Mouse (Mus musculus) ES-Bruce4 (cell line): ENCODE results near the gene Gps1. TPM values are rescaled to one million over a fixed set of nuclear protein-coding genes. Genes with fewer than 3 reads are reported as not detected.
"Not testable (repeated sequence)": the region's sequence is repeated elsewhere in the genome, so short reads cannot be mapped to it uniquely, and the experiment has no call there.

ENCODE experiments used
- H3K27ac ChIP-seq: 2 replicates; pipeline ENCODE4 v1.5.1; 2012; ENCODE audit warnings: low read length, inconsistent platforms; ENCODE audit not compliant: insufficient read depth
- H3K27me3 ChIP-seq: 2 replicates; pipeline ENCODE4 v1.6.1; 2012; ENCODE audit warnings: mild to moderate bottlenecking, low read length, inconsistent platforms; ENCODE audit not compliant: control insufficient read depth, poor library complexity, insufficient read depth, severe bottlenecking
- H3K36me3 ChIP-seq: 2 replicates; pipeline ENCODE4 v1.6.1; 2012; ENCODE audit warnings: inconsistent platforms, mild to moderate bottlenecking, low read length, moderate library complexity; ENCODE audit not compliant: control insufficient read depth, poor library complexity, insufficient read depth, severe bottlenecking
- H3K4me1 ChIP-seq: one replicate; pipeline ENCODE4 v1.8.1; 2011; ENCODE audit warnings: low read length; ENCODE audit not compliant: control insufficient read depth, insufficient read depth
- H3K4me3 ChIP-seq: 2 replicates; pipeline ENCODE4 v1.5.1; 2011; ENCODE audit warnings: low read depth, mild to moderate bottlenecking, low read length
- H3K9ac ChIP-seq: 2 replicates; pipeline ENCODE4 v1.6.1; 2012; ENCODE audit warnings: low read depth, mild to moderate bottlenecking, inconsistent platforms; ENCODE audit not compliant: poor library complexity, severe bottlenecking
- H3K9me3 ChIP-seq: replicated peaks from 2 replicates; pipeline ENCODE4 v1.6.1; 2012; ENCODE audit warnings: mild to moderate bottlenecking, low read length, inconsistent platforms; ENCODE audit not compliant: control insufficient read depth, poor library complexity, insufficient read depth, severe bottlenecking
- CTCF ChIP-seq: IDR thresholded peaks from one replicate; pipeline ENCODE4 v1.8.1; 2011; ENCODE audit warnings: low read depth, low read length
- EP300 ChIP-seq: IDR thresholded peaks from 2 replicates; pipeline ENCODE4 v1.6.1; 2011; ENCODE audit warnings: low read depth, low read length; ENCODE audit not compliant: insufficient read depth
- POLR2A ChIP-seq: IDR thresholded peaks from one replicate; pipeline ENCODE4 v1.8.1; 2011; ENCODE audit warnings: low read length; ENCODE audit not compliant: insufficient read depth
- polyA plus RNA-seq: library from polyadenylated mRNA; stranded (reverse); fragments of >200 nt; gene quantifications from 2 replicates; pipeline ENCODE4 v1.2.4, GENCODE M21; 2011; ENCODE audit warnings: low read depth; ENCODE audit not compliant: missing spikeins, insufficient read depth, insufficient read length

Gene Gps1
- polyA plus RNA-seq, 1 experiment = 92.0 TPM

GRCm38 (mm10) chr11:120768206-120768605 is 15.9 kb upstream of the Gps1 start:
- no peaks in the 10 kb centered on the region for H3K36me3 ChIP-seq
- peaks cover 3% of the 10 kb centered on the region; the same call in 1 of the 2 replicates for H3K9me3 ChIP-seq
- no peak overlapping the region for H3K4me3 ChIP-seq
- no peak overlapping the region for H3K9ac ChIP-seq
- peaks cover 2% of the 10 kb centered on the region for H3K4me1 ChIP-seq
- TF ChIP-seq CTCF (no peak), POLR2A (no peak), EP300 (no peak)
- no peak overlapping the region for H3K27ac ChIP-seq
- H3K27me3 ChIP-seq = no peaks in the 10 kb centered on the region

- Histone ChIP-seq H3K9me3 (peaks cover 3% of the 10 kb centered on the region; the same call in 1 of the 2 replicates), H3K4me3 (no peak overlapping the region), H3K9ac (no peak overlapping the region), H3K27me3 (no peaks in the 10 kb centered on the region), H3K36me3 (no peaks in the 10 kb centered on the region), H3K27ac (no peak overlapping the region), H3K4me1 (peaks cover 4% of the 10 kb centered on the region)
- TF ChIP-seq CTCF (no peak), EP300 (no peak), POLR2A (no peak)
Observed at GRCm38 (mm10) chr11:120772749-120773148, 11.3 kb upstream of the Gps1 start.

GRCm38 (mm10) chr11:120773463-120774190 is 10.4 kb upstream of the Gps1 start:
- Histone ChIP-seq H3K9me3 (peaks cover 3% of the 10 kb centered on the region; the same call in 1 of the 2 replicates), H3K36me3 (no peaks in the 10 kb centered on the region), H3K27ac (no peak overlapping the region), H3K27me3 (no peaks in the 10 kb centered on the region), H3K4me1 (peaks cover 4% of the 10 kb centered on the region), H3K9ac (no peak overlapping the region), H3K4me3 (no peak overlapping the region)
- TF ChIP-seq EP300 (no peak), POLR2A (no peak), CTCF (no peak)

- H3K9ac ChIP-seq = no peak overlapping the region
- H3K4me1 ChIP-seq = peaks cover 12% of the 10 kb centered on the region
- TF ChIP-seq POLR2A (no peak), CTCF (peak; percentile 100), EP300 (peak; percentile 87; the same call in 1 of the 2 replicates)
- H3K27ac ChIP-seq = no peak overlapping the region
- H3K27me3 ChIP-seq = no peaks in the 10 kb centered on the region
- H3K4me3 ChIP-seq = no peak overlapping the region
- no peaks in the 10 kb centered on the region for H3K9me3 ChIP-seq
- H3K36me3 ChIP-seq = no peaks in the 10 kb centered on the region
Observed at GRCm38 (mm10) chr11:120775774-120776469, 8.2 kb upstream of the Gps1 start.

- TF ChIP-seq POLR2A (no peak), EP300 (peak; percentile 62; the same call in 1 of the 2 replicates), CTCF (no peak)
- H3K9ac ChIP-seq = no peak overlapping the region
- H3K4me3 ChIP-seq = no peak overlapping the region
- no peaks in the 10 kb centered on the region for H3K9me3 ChIP-seq
- peaks cover 12% of the 10 kb centered on the region for H3K4me1 ChIP-seq
- no peaks in the 10 kb centered on the region for H3K36me3 ChIP-seq
- H3K27ac ChIP-seq = 0 out of 2 replicates have a peak overlapping the region, but pooled peaks have one; percentile 15
- no peaks in the 10 kb centered on the region for H3K27me3 ChIP-seq
Observed at GRCm38 (mm10) chr11:120777123-120777522, 6.9 kb upstream of the Gps1 start.

- Histone ChIP-seq H3K9me3 (no peaks in the 10 kb centered on the region), H3K36me3 (no peaks in the 10 kb centered on the region), H3K4me1 (peaks cover 12% of the 10 kb centered on the region), H3K9ac (no peak overlapping the region), H3K27me3 (no peaks in the 10 kb centered on the region), H3K27ac (peak overlapping the region; percentile 48), H3K4me3 (no peak overlapping the region)
- TF ChIP-seq EP300 (peak; percentile 74), CTCF (no peak)
Observed at GRCm38 (mm10) chr11:120779876-120780275, 4.2 kb upstream of the Gps1 start.

- not testable (repeated sequence) for H3K9ac ChIP-seq, H3K27me3 ChIP-seq, H3K9me3 ChIP-seq, H3K4me3 ChIP-seq, H3K36me3 ChIP-seq, H3K27ac ChIP-seq
- peaks cover 12% of the 10 kb centered on the region for H3K4me1 ChIP-seq
Observed at GRCm38 (mm10) chr11:120781361-120781760, 2.7 kb upstream of the Gps1 start.
